Mouse (Mus musculus): ENCODE results near the gene Uhrf1bp1l.

The Uhrf1bp1l gene

GRCm38 (mm10) chr10:89838834-89839233 lies 94.0 kb downstream of the Uhrf1bp1l start:
- CTCF ChIA-PET: no interaction called here

GRCm38 (mm10) chr10:89850951-89851350 lies 106.2 kb downstream of the Uhrf1bp1l start:
- CTCF ChIA-PET: no interaction called here

- CTCF ChIA-PET: no interaction called here
Observed at GRCm38 (mm10) chr10:89855251-89855875, 110.6 kb downstream of the Uhrf1bp1l start.

- CTCF ChIA-PET: no interaction called here
Observed at GRCm38 (mm10) chr10:89856286-89856685, 111.5 kb downstream of the Uhrf1bp1l start.

- CTCF ChIA-PET: no interaction called here
Observed at GRCm38 (mm10) chr10:89868211-89868610, 123.4 kb downstream of the Uhrf1bp1l start.

- CTCF ChIA-PET: no interaction called here
Observed at GRCm38 (mm10) chr10:89868836-89869235, 124.0 kb downstream of the Uhrf1bp1l start.

Data from spleen, embryonic (tissue).